Mouse (Mus musculus) adrenal gland, adult 18-20 months (tissue): ENCODE data around the gene Prdm10. TPM values are rescaled to one million over a fixed set of nuclear protein-coding genes. Genes with fewer than 3 reads are reported as not detected.

Experiments
- DNase-seq, 2 experiments: peaks; one replicate each; pipeline ENCODE4 v3.0.0; 2021 to 2022; ENCODE audit warnings: low spot score in 2 of 2
- total RNA-seq, 2 experiments: library from RNA; stranded (reverse); gene quantifications; 1 replicate in 1 of 2; 2 replicates in 1 of 2; pipeline ENCODE4 v1.2.3; 2021

Prdm10 gene
- total RNA-seq, 2 experiments from 2014 or later, result 7.5 to 9.2 TPM

DNA sequence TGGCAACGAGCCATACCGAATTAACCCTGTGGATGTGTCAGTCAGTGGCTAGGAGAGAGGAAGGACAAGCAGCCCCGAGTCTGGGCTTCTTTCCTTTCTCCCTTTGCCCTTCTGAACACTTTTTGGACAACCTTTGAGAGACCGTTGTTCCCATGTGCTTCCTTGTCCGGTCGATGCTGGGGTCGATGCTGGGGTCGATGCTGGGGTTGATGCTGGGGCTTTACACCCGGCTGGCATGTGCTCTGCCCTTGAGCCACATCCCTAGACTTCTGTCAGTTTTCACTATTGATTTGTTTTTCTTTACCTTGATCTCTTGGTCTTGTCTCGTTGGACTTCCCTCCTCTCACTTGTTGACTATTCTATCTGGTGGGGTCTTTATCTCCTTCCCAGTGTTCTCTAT lies 73.2 kb downstream of the Prdm10 start:
- no peak for DNase-seq

DNA sequence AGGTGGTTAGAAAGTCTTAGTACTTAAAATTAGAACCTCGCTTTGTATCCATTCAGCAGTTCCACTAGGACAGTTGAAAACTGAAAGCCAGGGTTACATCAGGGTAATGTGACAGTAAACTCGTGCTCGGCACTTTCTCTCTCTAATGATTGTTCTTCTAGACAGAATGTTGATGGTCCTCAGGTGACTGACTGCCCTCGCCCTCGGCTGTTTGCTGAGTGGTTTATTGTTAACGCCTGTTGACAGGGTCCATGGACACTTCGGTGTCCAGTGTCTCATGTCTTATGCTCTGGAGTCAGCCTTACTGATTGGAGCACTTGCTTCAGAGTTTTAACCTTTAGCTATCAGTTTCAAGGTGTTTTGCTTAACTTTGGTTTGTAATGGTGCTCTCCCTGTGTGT lies 73.7 kb downstream of the Prdm10 start:
- DNase-seq, result no peak

DNA sequence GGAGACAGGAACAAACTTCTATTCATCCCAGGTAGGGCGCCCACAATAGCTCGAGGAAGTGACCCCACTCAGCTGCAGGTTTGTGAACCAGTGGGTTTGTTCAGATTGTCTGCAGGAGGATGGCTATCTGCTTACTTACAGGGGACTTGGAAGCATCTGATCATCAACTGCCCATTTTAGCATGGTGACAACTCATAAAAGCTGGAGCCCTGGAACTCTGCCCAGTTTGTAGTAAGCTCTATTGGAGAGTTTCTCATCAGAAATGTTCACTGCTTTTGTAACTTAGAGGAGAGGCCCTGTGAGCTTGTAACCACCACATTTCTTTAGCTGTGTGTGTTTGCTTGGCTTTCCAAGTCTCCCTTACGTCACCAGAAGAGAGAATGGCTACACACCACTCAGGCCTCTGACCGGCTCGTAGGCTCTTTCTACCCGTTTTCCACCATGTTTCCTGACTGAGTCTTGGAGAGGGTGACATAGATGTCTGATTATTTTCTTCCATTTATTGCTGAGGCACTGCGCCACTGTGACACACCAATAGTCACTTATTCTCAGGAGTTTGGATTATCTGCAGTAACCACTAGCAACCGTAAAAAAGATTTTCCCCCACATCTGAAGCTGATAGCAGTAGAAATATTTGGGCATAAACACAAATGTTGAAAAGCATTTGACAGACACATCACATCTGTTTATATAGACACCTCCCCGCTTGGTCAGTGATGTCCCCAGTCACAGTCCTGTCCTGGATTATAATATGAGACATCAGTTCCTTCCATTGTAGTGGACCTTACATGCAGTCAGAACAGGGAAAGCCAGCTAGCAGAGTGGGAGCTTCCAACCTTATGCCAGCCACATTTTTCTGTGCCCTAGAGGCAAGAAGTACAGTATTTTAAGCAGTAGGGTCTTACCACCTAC lies 83.6 kb downstream of the Prdm10 start:
- DNase-seq, result no peak

DNA sequence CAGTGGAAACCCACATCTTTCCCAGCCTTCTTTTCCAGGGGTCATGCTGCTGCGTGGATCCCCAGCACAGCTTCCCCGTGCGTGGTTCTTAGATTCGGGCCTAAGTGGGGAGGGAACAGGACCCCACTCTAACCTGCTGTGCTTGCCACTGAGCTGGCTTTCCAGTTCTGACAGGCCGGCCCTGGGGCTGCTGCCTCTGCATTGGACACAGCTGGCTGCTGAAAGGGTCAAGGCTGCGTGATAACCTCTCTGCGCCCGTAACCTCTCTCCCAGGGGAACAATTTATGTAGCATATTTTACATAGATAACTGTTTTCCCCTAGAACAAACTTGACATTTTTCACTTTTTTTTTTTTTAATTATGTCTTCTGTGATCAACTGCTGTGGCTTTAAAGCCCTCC lies 84.7 kb downstream of the Prdm10 start:
- no peak for DNase-seq

DNA sequence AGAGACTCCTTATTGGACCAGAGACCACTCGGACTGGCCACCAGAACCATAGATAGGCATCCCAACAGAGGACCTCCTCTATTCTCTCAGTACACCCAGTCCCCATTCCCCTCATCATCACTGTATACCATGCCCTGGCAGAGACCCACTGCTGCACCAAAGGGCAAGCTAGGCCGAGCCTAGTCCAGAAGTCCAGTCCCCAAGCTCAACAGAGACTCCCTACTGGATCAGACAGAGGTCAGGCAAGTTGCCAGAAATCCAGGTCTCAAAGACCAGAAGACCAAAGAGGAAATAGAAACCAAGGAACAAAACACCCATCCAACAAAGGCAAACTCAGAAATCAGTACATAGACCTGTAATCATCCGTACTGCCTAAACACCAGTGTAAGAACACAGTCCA lies 91.4 kb downstream of the Prdm10 start:
- no peak for DNase-seq

DNA sequence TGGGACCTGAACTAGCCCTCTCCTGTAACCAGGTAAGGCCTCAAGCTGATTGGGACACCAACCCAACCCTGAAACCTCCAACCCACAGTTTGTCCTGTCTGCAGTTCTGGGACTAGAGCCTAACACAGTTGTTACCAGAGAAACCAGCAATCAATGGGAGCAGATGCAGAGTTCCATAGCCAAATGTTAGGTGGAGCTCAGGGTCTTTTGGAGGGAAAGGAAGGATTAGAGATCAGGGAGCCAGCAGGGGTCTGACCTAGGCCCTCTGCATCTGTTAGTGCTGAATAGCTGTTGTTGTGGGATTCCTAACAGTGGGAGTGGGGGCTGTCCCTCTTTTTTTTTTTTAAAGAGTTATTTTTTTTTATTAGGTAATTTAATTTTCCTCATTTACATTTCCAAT lies 96.3 kb downstream of the Prdm10 start:
- no peak for DNase-seq

DNA sequence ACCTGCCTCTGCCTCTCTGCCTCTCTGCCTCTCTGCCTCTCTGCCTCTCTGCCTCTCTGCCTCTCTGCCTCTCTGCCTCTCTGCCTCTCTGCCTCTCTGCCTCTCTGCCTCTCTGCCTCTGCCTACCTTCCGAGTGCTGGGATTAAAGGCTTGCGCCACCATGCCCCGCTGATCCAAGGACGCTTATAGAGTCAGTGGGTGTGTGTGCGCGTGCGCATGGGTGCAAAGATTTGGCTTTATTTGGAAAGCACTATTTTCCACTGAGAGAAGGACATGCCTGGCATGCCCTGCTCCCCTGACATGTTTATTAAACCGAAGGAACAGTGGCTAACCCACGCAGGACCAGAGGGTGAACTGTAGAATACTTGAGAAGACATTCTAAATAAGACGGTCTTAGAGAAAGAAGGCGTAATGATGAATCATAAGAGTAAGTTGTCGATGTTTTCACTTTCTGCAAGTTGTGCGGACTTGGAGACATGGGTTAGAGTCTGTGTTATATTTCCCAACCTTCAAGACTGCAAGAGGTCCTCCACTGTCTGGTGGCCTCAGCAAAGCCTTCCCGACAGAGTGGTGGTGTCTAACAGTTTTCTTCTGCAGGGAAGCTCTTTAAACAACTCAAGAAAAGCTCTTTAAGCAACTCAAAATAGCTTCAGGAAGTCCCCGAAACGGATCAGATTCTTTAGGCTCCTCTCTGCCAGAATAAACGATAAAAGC lies 104.6 kb downstream of the Prdm10 start:
- DNase-seq, result no peak

DNA sequence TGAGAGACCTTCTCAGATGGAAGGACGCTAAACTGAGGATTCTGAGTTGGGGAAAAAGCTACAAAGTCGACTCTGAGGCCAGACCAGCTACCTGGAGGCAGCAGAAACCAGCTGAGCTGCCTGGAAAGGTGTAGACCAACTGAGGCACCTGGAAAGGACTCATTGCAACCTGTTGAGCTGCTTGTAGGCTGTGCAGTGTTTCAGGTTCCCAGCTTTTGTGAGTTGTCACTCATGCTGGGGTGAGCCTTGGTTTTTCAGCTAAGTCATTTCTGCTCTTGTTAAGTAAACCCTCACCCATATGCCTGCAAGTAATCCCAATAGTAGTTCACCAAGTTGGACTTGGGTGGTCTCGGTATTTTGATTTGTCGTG lies 105.1 kb downstream of the Prdm10 start:
- no peak for DNase-seq

DNA sequence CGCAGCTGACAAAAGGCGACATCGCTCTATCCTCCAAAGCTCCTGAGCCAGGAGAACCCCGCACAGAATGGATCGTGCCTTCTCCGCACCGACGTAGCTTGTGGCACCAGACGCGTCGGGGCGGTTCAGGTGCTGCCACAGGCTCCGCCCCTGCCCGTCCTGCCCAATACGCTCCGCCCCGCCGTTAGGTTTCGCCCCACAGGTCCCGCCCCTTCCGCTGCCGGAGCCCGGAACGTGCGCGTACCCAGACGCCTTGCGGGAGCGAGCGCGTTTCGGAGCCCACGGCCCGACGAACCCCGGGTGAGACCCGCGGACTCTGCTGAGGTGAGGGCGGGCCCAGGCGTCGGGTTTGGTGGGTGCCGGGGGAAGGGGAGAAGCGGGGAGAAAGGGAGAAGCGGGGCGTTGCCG lies 105.6 kb downstream of the Prdm10 start, which contains the start of gene Nfrkb:
TSS of gene Nfrkb (plus strand) at position 246 of the 408 bp plus-strand sequence.
- DNase-seq, result peak; percentile 93 to 96

DNA sequence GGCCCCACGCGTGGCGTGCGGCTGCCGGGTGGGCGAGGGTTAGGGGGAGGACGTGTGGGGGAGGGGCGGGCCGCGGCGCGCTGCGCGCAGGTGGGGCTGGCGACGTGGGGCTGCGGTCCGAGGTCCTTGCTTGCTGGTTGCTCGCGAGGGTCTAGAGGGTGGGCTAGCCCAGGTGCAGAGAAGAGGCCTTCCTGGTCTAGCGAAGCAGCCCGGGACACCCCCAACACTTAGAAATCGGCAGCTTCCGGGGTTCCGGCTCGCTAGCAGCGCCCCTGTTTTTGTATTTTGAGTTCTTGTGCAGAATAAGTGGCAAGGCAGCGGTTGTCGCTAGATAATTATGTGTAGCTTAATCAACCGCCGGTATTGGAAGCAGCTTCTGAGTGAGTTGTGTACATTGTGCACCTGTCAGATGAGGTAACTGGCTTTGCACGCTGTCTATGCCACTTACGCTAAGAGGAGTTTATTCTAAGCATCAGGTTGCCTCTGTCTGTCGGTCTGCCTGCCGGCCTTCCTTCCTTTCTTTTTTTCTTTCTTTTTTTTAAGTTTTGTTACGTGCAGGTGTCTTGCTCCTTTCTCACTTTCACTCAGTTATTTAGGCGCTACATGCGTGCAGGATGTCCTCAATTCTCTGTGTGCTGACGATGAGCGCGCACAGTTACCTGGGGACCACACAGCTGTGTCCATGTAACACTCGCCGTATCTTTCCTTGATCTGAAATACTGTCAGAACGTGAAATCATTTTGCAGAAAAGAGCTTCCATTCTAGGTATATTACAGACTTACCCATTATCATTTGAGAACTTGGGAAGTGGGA lies 106.2 kb downstream of the Prdm10 start:
- DNase-seq, result no peak

DNA sequence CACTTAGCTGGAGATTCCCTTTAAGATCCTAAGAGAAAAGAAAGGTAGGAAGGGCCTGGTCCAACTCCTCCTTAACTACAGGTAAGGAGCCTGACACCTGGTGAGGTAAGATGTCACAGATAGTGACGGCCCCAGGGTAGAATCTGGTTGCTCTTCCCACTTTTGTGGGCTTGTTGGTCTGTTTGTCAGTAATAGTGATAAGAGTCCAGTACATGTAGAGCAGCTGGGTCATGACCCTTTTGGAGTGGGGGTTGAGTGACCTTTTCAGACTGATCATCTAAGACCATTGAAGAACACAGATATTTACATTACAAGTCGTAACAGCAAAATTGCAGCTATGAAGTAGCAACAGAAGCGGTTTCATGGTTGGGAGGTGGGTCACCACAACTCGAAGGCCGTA lies 106.9 kb downstream of the Prdm10 start:
- no peak for DNase-seq

DNA sequence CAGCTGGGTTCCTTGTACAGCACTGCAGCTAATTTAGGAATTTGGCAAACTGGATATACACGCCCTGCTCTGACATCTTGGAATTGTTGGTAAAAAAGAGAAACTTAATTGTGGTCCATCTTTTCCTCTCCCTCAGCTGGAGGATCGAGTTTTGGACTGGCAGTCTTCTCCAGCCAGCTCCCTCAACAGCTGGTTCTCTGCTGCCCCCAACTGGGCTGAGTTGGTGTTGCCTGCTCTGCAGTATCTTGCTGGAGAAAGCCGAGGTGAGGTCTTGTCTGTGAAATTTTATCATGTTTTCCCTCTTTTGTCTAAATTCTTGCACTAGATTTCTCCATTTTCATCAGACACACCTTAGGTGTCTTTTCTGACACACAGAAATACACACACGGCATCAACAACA lies 120.1 kb downstream of the Prdm10 start:
- peak; percentile 64 to 74 for DNase-seq

DNA sequence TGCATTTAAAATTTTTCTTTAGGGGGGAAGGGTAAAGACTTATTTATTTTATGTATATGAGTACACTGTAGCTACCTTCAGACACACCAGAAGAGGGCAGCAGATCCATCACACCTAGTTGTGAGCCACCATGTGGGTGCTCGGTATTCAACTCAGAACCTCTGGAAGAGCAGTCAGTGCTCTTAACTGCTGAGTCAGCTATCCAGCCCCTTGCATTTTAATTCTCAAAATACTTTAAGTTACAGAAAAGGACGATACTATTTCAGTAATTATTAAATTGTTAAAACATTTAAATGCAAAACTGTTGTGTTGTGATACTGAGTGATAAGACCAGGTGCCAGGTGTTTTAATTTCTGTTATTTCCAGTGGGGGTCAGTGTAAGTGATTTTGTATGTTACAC lies 124.0 kb downstream of the Prdm10 start:
- DNase-seq, result no peak

DNA sequence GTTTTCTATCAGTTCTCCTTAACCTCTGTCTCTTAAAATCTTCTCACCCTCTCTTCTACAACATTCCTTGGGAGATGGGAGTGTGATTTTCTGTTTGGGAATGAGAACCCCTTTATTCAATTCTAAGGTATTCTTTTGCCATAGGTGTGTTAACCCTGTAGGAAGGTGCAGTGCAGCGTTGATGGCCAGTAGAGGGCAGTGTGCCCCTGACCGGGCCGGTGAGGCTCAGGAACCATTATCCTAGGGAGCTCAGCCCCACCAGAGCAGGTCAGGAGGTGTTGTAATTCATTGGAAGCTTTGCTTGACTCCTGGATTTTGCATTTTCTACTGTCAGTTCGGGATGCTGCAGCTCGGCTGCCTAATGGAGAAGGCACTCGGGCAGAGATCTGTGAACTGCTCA lies 124.9 kb downstream of the Prdm10 start:
- DNase-seq, result peak; percentile 29 to 36

DNA sequence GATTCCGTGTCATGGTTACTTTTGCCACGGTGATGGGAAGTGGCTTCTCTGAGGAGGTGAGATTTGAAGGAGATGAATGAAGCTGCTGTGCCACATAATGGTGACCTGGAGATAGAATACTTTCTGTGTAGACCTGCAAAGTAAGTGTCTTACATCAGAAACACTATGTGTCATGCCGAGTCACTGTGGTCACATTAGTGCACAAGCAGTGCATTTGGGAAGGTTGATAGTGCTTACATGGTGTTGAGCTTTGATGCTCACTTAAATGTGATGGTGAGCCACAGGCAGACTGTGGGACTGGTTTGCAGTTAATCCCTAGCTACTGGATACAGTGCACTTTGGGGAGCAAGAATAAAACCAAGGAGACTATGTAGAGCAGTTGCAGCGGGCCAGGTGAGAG lies 131.8 kb downstream of the Prdm10 start:
- DNase-seq, result no peak

DNA sequence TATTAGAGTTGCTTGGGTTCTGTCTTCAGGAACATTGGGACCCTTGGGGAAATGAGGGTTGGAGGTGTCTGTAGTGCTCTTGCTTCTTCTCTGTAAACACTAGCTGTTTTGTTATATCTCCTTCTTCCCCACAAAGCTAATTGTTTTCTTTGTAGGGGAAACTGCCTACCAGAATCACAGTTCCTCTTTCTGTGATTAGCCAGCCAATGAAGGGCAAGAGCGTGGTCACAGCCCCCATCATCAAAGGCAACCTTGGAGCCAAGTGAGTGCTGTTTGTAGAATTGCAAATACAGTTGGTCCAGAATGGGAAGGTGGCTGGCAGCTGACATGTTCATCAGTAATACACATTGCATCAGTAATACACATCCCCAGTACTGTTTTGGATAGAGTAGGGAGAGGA lies 138.5 kb downstream of the Prdm10 start:
- no peak for DNase-seq

DNA sequence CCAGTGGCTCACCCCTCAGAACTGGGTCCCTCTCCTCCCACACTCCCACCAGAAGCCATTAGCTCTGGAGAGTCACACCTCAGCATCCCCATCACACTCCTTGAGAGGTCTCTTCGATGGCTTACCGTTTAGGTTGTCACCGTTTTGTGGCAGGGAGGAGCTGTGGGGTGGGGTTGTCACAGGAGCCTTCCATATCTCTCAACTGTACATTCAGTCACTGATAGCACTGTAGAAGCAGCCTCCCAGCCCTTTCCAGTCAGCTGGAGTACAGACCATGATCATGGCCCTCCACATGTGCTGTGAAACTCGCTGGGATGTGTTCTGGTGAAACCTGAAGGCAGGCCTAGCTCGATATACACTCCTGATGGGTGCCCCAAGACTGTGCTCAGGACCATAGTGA lies 141.8 kb downstream of the Prdm10 start:
- no peak for DNase-seq

DNA sequence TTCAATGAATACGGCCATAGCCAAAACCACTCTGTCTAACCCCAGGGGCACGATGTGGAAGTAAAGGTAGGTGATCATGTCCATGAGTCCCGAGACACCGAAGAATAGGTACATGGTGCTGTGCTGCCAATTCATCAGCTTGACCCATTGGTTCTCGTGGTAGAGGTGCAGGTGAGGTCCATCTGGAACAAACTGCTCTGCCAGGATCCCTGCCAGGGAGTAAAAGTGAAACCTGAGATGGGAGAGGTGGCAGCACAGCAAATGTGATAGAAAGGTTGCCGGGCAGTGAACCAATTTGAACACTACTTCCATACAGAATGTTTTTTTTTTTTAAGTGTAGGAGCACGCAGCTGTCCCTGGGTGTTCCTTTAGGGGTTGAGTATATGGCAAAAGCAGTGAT lies 148.6 kb downstream of the Prdm10 start:
- DNase-seq, result no peak

DNA sequence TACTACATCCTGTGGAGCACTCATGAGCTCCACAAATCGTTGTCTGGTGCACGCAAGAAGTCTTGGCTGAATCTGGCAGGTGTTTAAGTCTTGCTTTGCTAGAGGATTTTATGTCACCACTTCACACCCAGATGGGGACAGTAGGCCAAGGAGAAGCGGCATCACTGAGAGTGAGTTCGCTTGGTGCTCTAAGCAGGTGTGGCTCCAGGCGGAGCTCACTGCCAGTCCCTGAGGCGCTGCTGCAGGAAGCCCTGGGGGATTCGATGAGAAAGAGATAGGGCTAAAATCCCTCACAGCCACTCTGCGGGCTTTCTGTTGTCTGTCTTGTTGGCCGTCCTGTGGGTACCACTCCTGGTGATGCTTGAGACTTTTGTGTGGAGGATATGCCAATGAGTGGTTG lies 149.7 kb downstream of the Prdm10 start:
- no peak for DNase-seq
